15 mouse cellular contexts compared by ENCODE assay signal in the genomic region with DNA sequence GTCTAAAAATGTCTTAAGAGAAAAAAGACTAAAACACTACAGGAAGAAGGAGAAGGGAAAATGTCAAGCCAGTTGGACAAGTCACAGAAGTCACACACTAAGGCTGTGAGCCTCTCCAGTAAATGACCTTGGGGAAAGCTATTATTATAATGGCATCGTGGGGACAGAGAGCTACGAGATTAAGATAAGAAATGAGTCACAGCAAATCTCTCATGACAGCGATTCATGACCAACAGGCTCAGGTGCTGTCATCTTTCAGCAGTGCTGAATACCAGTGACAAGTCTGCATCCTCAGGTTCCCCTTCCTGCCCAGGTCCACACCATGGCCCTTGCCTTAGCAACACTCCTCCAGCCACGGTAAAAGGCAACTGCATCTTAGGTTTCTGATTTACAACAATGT. TPM values are rescaled to one million over a fixed set of nuclear protein-coding genes. Genes with fewer than 3 reads are reported as not detected.
DNase-seq lines count a peak whose midpoint lies in the region; ATAC-seq and TF ChIP-seq lines count a peak whose summit lies in the region.
"Had no signal": no experiment of that assay in that cellular context is flagged by ENCODE, and none has a peak within 500 bp of the region (broad histone marks: within the 10 kb centered on the region; RNA-seq: fewer than 3 reads in every experiment).

No protein-coding gene starts in this region.

- no peaks in the 10 kb centered on the region for H3K9me3 ChIP-seq in heart, embryonic 16.5 days (replicated peaks; ENCODE audit: control insufficient read depth, low read length)
- H3K9me3 ChIP-seq: forebrain, embryonic 12.5 days; kidney, embryonic 15.5 days; megakaryocyte, embryonic 14.5 days had no signal

- peak; percentile 10 to 15 for DNase-seq in cerebellum, postnatal 14 days
- no peak for DNase-seq in cerebellum, adult 11-12 months
- DNase-seq in retina, postnatal 1 day: peak; percentile 2
- DNase-seq in retina, embryonic 14.5 days (ENCODE audit: low spot score): no peak
- no peak for DNase-seq in thymus, adult 2 months
- no peak for DNase-seq in thymus, adult 18-20 months
- DNase-seq: cerebellum, adult 8-10 months; embryo, embryonic 11 days; left cerebral cortex, postnatal 4 days; thymus, postnatal 14 days had no signal

- H3K4me2 ChIP-seq in heart, embryonic 16.5 days (ENCODE audit: low read depth, low read length): no peak overlapping the region
- H3K4me2 ChIP-seq: forebrain, embryonic 12.5 days; kidney, embryonic 15.5 days; liver, embryonic 11.5 days had no signal

- peak overlapping the region; percentile 77 for H3K27ac ChIP-seq in heart, embryonic 16.5 days (ENCODE audit: low read length)
- no peak overlapping the region for H3K27ac ChIP-seq in thymus, adult 2 months (ENCODE audit: control insufficient read depth, insufficient read depth, low read length)
- H3K27ac ChIP-seq: forebrain, embryonic 12.5 days; kidney, embryonic 15.5 days had no signal

- no peak for TF ChIP-seq POLR2A in thymus, adult 2 months (IDR thresholded peaks at IDR 0.05; ENCODE audit: control insufficient read depth, extremely low read depth, insufficient read depth, low read length, poor library complexity)

- no peaks in the 10 kb centered on the region for H3K27me3 ChIP-seq in heart, embryonic 16.5 days (ENCODE audit: control insufficient read depth, insufficient read depth, low read length)
- H3K27me3 ChIP-seq in thymus, adult 2 months (ENCODE audit: control insufficient read depth, insufficient read depth, low read length): no peaks in the 10 kb centered on the region
- H3K27me3 ChIP-seq: forebrain, embryonic 12.5 days; kidney, embryonic 15.5 days; megakaryocyte, embryonic 14.5 days had no signal

- peaks cover 9% of the 10 kb centered on the region for H3K4me1 ChIP-seq in heart, embryonic 16.5 days (ENCODE audit: control insufficient read depth, insufficient read depth, low read length)
- no peaks in the 10 kb centered on the region for H3K4me1 ChIP-seq in thymus, adult 2 months (replicated peaks; ENCODE audit: control insufficient read depth, insufficient read depth, low read length)
- H3K4me1 ChIP-seq: forebrain, embryonic 12.5 days; kidney, embryonic 15.5 days had no signal

- peak; percentile 72 for ATAC-seq in heart, embryonic 16.5 days (replicated peaks; ENCODE audit: extremely low read depth, insufficient read depth, low FRiP score)

- 33% methylated on average over 4 of the region's 4 CpGs for WGBS in heart, embryonic 16.5 days
- WGBS in thymus, adult 2 months: 93% methylated on average over 4 of the region's 4 CpGs

- H3K9ac ChIP-seq in heart, embryonic 16.5 days (ENCODE audit: low read length): no peak overlapping the region
- H3K9ac ChIP-seq: forebrain, embryonic 12.5 days; kidney, embryonic 15.5 days had no signal

- no peak for TF ChIP-seq CTCF in thymus, adult 2 months (IDR thresholded peaks at IDR 0.05; ENCODE audit: borderline replicate concordance, control insufficient read depth, extremely low read depth, insufficient read depth, low read length, poor library complexity)

- no peak overlapping the region for H3K4me3 ChIP-seq in heart, embryonic 16.5 days (ENCODE audit: low read length)
- no peak overlapping the region for H3K4me3 ChIP-seq in thymus, adult 2 months (ENCODE audit: control insufficient read depth, insufficient read depth, low read length)
- H3K4me3 ChIP-seq: forebrain, embryonic 12.5 days; kidney, embryonic 15.5 days; megakaryocyte, embryonic 14.5 days had no signal

- no peaks in the 10 kb centered on the region for H3K36me3 ChIP-seq in heart, embryonic 16.5 days (ENCODE audit: control insufficient read depth, insufficient read depth)
- peaks cover 5% of the 10 kb centered on the region for H3K36me3 ChIP-seq in thymus, adult 2 months (ENCODE audit: control insufficient read depth, insufficient read depth, low read length)
- H3K36me3 ChIP-seq: forebrain, embryonic 12.5 days had no signal

RNA-seq across cellular contexts. Expression of gene Bard1, which starts 46.8 kb away (rescaled TPM):
- 1.7 and 2.1 TPM in 2 replicates for polyA plus RNA-seq in heart, embryonic 16.5 days (2015; fragmentation: Nextera tagmentation; extraction: Ambion mirVana)
- 9.8 and 14.4 TPM in 2 replicates for polyA plus RNA-seq in thymus, adult 2 months (2012; rRNA removed)

Comparison
In these comparisons a context has a peak if more than half of its experiments do, and no peak if none do; other contexts are left out.
1. DNase-seq: peak in cerebellum, postnatal 14 days (2 of 2) and retina, postnatal 1 day (single experiment); none in cerebellum, adult 11-12 months (single experiment), retina, embryonic 14.5 days (single experiment), thymus, adult 2 months (single experiment) and thymus, adult 18-20 months (0 of 2).